Mouse (Mus musculus) testis, adult 2 months (tissue): ENCODE data around the gene Magi2.

Source experiments
- CTCF ChIP-seq: fragments of 200-500 bp; IDR thresholded peaks from 2 replicates; pipeline ENCODE4 v1.5.1; 2012; ENCODE audit warnings: low read depth, mild to moderate bottlenecking, inconsistent platforms, low read length, moderate library complexity; ENCODE audit not compliant: control insufficient read depth, insufficient read depth, insufficient replicate concordance
- POLR2A ChIP-seq: fragments of 200-500 bp; IDR thresholded peaks from 2 replicates; pipeline ENCODE4 v1.6.1; 2012; ENCODE audit warnings: low read depth, mild to moderate bottlenecking, inconsistent platforms, low read length, moderate library complexity; ENCODE audit not compliant: control insufficient read depth

- TF ChIP-seq POLR2A (no peak), CTCF (no peak)
Observed at GRCm38 (mm10) chr5:20332574-20332973, 1105.7 kb downstream of the Magi2 start.
